In the genomic region with DNA sequence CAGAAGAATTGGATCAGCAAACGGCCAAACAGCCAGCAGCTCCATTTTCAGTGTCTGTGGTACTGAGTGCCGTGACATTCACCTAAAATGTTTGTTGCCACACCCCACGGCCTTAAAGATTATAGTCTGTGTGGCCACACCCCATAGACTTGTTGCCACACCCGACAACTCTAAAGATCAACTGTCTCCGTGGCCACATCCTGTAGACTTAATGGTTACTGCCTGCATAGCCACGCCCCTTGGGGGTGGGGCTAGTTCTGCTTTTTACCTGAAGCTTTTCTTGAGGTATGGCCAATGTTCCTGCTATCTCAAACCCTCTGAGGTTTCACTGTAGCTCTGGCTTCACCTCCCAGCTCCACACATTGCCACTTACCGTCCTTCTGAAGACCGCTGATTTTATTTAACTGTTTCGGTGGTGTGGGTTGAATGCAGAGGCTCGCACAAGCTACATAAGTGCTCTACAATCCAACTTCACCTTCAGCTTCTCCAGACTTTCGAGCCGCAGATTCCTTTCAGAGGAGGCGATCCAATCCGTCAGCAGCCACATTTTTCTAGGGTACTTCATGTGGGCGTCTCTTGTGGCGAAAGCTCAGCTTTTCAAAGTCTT, we compare ENCODE assay signal across 2 mouse cellular contexts.
TF ChIP-seq lines count a peak whose summit lies in the region.

No protein-coding gene starts in this region.

TF ChIP-seq in CH12.LX, 34 proteins besides CTCF, POLR2A, EP300 and RAD21 (continued from another document):
- TF ChIP-seq JUND (conservative IDR thresholded peaks at IDR 0.05; ENCODE audit: low read depth, low read length) (no peak), ZNF384 (IDR thresholded peaks at IDR 0.05; ENCODE audit: low read depth, low read length) (no peak), TCF12 (IDR thresholded peaks at IDR 0.05; ENCODE audit: low read depth, low read length) (no peak), MEF2A (IDR thresholded peaks at IDR 0.05; ENCODE audit: borderline replicate concordance, low read depth, low read length) (no peak), ZKSCAN1 (IDR thresholded peaks at IDR 0.05; ENCODE audit: borderline replicate concordance, low read depth, low read length) (no peak), HCFC1 (IDR thresholded peaks at IDR 0.05; ENCODE audit: low read depth, low read length) (no peak), NELFE (IDR thresholded peaks at IDR 0.05; ENCODE audit: low read depth, low read length) (no peak), IRF4 (IDR thresholded peaks at IDR 0.05; ENCODE audit: low read depth, low read length) (no peak), MYC (IDR thresholded peaks at IDR 0.05; ENCODE audit: low read depth, low read length) (no peak), USF2 (conservative IDR thresholded peaks at IDR 0.05; ENCODE audit: low read depth, low read length) (no peak), POLR2AphosphoS2 (IDR thresholded peaks at IDR 0.05; ENCODE audit: low read depth, low read length) (no peak), ZC3H11A (IDR thresholded peaks at IDR 0.05; ENCODE audit: low read depth, low read length) (no peak), RCOR1 (conservative IDR thresholded peaks at IDR 0.05; ENCODE audit: low read depth, low read length) (no peak), ETS1 (conservative IDR thresholded peaks at IDR 0.05; ENCODE audit: low read depth, low read length) (no peak), BHLHE40 (IDR thresholded peaks at IDR 0.05; ENCODE audit: low read depth, low read length) (no peak), MAZ (IDR thresholded peaks at IDR 0.05; ENCODE audit: low read depth, low read length) (no peak), CHD1 (IDR thresholded peaks at IDR 0.05; ENCODE audit: low read depth, low read length) (no peak), E2F4 (IDR thresholded peaks at IDR 0.05; ENCODE audit: insufficient replicate concordance, low read depth, low read length) (no peak)

TF ChIP-seq in ES-E14, 5 proteins besides CTCF, POLR2A, EP300 and RAD21 (continued from another document):
- TF ChIP-seq CHD2 (IDR thresholded peaks at IDR 0.05; ENCODE audit: low read depth, low read length): no peak
- TF ChIP-seq HCFC1 (IDR thresholded peaks at IDR 0.05; ENCODE audit: borderline replicate concordance, insufficient read depth, low read length): no peak
- no peak for TF ChIP-seq ZC3H11A (IDR thresholded peaks at IDR 0.05; ENCODE audit: borderline replicate concordance, low read depth, low read length)
